Mouse (Mus musculus) forelimb bud, embryonic 11.5 days (tissue): ENCODE data around the gene Tenm4.

Experiments used
- DNase-seq: peaks from one replicate; pipeline ENCODE4 v3.0.0-alpha.2; 2012; ENCODE audit warnings: low read depth, low spot score

The Tenm4 gene

DNA sequence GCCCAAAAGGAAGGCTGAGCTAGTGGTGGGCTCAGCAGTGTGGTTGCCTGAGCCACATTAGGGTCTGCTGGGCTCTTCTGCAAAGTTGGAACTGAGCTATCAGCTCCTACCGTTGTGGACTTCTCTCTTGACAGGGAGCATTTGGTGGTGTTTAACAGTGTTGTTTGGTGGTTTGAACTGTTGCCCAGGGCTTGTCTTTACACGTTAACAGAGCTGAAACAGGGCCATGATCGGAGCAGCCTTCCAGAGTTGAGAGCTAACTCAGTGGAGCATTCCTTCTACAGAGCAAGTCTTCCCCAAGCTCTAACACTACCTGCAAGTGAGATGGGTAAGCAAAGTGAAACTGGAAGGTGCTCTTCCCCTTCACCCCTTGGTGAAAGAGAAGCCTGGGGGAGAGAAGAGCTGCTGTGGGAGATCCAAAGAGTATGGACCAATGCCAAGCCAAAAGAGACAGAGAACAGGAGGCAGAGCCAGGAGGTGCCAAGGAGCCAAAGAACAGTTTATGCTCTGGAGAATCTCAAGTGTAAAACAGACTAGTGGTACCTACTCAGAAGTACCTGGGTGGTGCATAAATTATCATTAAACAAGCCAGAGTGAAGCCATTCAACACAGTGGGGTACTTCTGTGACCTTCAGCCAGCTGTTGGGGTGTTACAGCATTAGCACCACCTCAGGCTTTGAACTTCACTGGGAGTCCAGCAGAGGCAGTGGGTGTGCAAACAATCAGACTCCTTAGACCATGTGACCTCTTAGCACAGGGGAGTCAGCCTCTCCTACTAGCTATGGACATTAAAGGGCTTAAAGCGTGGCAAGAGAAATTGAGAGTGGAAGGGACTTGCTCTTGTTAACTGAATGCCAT is 71.5 kb downstream of the Tenm4 start:
- DNase-seq, result no peak

DNA sequence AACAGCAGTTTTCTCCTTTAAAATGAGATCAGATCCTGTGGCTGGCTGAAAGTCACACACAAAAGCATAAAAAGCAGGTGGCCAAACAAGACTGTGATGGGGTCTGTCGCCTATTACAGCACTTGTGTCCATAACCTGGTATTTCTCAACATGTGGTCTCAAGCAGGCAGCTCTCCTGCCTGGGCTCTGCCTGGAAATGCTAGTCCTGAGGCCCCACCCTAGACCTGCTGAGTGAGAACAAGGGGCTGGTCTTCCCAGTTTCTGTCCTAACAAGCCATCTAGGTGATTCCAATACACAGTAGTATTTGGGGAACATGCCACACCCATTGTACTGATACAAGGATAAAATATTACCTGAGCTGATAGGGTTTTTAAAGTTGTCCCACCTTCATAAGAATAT is 73.8 kb downstream of the Tenm4 start:
- DNase-seq, result no peak

DNA sequence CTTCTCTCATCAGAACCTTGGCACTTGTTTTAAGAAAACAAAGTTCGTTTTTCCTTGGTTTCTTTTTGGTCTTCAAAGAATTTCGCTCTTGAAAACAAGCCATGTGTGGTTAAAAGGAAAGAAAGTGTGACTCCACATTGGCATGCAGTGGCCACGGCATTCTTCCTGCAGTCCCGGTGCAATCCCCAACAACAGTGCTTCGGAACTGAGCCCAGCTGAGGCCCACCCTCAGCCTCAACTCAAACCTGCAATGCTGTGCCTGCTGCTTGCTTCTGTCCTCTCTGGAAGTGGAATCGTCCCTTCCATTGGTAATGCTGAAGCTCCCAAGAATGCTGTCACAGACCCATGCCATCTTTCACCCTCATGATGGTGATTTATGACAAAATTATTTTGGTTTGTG is 88.6 kb downstream of the Tenm4 start:
- no peak for DNase-seq

GRCm38 (mm10) chr7:96262182-96262581 is 91.1 kb downstream of the Tenm4 start:
- no peak for DNase-seq

DNA sequence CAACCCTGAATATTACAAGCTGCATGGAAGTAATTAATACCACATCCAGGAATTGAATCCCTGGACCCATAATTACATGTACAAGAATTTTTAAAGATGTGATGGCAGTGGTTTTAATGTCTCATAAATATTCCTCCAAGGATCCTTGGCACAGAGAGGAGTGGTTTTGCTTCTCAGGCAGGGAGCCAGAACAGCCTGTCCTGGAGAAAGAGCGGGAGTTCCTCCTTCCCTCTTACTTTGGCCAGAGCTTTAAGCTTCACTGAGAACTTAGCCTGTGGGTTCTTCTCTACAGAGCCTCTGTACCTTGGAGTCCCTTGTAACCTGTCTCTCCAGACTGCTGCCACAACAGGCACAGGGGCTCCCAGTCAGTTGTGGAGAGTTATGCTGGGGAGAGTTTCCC is 94.9 kb downstream of the Tenm4 start:
- DNase-seq, result no peak

- DNase-seq, result no peak
These were observed 96.2 kb downstream of the Tenm4 start for GRCm38 (mm10) chr7:96267266-96267665.

DNA sequence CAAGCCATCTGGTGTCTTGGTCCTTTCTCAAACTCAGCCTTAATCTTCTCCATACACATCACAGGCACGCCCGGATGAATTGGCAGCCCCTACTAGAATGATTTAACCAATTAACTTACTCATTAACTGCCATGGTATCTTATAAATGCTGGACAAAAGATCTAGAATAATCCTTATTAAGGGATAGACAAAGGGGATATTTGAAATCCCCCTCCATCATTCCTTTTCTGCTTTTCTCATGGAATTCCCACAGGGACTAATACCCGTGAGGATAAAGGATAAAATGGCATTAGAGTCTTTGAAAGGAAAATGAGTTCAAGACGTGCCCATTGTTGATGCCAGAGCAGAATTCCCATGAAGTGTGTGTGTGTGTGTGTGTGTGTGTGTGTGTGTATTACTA is 99.6 kb downstream of the Tenm4 start:
- no peak for DNase-seq

DNA sequence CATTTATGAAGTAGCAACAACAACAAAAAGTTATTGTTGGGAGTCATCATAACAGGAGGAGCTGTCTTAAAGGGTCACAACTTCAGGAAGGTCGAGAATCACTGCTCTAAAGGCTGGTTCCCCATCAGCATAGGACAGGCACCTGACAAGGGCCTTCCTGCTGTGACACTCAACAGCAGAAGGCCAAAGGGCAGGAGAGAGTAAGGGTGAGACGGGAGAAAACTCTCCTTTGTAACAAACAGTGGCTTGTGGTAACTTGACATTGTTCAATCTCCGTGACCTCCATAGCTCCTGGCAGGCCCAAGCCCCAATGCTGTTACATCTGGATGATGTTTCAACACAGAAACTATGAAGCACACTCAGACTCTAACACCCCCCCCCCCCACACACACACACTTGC is 101.0 kb downstream of the Tenm4 start:
- no peak for DNase-seq

DNA sequence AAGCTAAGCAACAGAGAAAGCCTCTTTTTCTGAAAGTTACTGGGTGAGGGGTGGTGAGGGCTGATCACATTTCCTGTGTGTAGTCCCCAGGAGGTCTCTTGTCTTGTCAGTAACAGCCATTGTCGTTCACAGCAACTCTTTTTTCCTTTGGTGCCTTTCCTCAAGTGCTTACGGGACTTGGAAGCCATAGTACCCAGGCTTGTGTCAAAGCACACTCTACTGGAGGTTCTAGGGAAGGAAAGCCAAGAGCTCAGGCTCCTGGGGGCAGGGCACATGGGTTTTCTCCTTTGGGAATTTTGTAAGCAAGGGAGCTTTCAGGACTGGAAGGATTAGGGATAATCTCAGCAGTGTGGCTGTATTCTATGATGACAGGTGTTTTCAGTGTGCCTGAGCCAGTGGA is 103.4 kb downstream of the Tenm4 start:
- DNase-seq, result no peak

- DNase-seq, result no peak
These were observed 106.5 kb downstream of the Tenm4 start for GRCm38 (mm10) chr7:96277550-96277949.

DNA sequence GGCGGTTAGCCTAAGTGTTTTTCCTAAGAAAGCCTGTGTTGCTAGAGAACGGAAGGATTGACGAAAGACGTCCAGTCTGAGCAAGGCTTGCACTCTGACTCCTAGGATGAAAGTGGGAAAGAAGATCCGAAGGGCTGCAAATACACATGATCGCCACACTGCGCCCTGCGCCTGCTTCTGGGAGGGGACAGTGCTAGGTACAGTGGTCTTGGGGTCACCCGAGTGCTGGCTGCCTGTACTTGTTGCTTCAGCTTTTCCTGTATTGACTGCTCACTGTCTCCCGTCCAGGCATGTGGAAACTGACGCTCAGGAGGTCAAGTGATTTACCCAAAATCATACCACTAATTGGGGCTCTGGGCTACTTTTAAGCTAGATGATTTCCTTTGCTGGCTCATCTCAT is 107.3 kb downstream of the Tenm4 start:
- no peak for DNase-seq

DNA sequence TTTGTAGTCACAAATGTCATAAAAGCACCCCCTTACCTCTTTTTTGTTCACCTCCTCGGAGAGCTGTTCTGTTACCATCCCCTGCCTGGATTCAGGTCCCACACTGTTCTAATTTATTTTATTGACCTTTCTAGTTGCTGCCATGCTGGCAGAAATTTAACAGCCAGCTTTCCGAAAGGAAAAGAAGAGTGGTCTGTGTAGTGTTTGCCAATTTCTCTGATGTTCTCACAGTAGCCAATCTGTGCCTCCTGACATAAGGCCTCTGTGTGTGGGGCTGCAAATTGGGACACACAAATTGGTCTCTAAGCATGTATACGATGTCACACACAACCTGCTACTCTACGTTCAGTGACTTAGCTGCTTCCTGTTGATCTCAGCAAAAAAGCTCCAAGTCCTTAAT is 109.7 kb downstream of the Tenm4 start:
- peak; percentile 29 for DNase-seq

- DNase-seq, result no peak
These were observed 119.5 kb downstream of the Tenm4 start for GRCm38 (mm10) chr7:96290576-96290975.

DNA sequence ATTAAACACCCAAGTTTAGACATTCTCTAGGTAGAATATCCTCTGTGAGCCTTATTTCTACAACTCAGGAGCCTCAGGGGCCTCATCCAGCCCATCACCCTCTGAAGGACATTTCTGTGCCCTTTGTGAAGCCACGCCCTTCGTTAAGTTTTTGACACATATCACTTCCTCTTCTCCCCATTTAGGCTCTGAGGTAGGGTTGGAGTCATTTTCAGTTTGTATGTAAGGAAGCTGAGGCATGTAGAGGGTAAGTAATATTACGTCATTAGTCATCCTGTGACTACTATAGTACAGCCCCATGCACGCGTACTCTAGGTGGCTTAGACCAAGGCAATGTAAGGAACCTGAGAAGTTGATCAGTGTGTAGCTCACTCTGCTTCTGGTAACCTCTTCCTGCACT is 124.9 kb downstream of the Tenm4 start:
- no peak for DNase-seq

DNA sequence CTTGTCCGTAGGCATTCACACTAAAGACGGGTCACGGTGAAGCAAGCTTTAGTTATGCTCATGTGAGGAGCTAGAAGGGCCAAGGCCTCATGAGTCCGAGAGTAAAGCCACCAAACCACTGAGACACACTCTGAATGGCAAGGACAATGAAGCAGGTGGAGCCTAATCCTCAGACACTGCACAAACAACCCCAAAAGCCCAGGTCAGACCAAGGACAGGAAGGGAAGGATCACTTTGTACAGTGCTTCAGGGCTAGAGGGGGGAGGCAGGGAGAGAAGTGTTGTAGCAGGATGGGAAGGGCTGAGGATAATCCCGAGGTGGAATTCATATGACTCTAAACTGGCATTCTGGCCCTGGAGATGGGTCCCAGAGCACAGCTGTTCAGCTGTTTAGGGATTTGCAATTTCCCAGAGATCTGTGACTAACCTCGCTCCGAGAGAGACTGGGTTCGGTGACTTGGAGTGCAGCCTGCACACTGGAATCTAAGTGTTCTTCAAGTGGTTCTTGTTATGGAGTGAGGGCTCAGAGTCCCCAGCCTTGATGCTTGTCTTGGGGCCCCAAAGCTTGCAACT is 129.9 kb downstream of the Tenm4 start:
- DNase-seq, result no peak

- peak; percentile 27 for DNase-seq
These were observed 130.8 kb downstream of the Tenm4 start for GRCm38 (mm10) chr7:96301813-96302212.

GRCm38 (mm10) chr7:96303963-96304362 is 132.9 kb downstream of the Tenm4 start:
- DNase-seq, result no peak

DNA sequence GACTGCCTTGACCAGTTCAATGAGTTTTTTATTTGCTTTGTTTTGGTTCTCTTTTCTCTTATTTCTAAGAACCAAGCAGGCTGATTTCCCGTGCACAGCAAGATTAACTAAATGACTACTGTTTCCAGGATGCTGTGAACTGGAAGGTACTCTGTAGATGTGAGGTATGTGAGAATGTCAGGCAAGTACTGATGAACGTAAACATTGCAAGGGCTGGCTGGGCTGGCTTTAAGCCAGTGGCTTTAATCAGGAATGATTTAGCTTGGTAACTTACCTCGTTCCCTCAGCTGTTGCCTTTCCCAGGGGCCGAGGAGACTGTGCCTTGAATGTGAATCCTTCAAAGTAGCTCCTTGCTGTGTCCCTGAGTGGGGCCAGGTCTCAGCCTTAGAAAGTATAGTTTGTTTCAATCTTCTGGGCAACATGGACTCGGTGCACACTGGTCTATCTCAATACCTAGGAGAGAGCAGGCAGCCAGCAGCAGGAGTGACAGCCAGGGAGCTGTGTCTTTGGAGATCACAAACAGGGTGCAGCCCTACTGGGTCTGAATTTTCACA is 134.4 kb downstream of the Tenm4 start:
- DNase-seq, result no peak

DNA sequence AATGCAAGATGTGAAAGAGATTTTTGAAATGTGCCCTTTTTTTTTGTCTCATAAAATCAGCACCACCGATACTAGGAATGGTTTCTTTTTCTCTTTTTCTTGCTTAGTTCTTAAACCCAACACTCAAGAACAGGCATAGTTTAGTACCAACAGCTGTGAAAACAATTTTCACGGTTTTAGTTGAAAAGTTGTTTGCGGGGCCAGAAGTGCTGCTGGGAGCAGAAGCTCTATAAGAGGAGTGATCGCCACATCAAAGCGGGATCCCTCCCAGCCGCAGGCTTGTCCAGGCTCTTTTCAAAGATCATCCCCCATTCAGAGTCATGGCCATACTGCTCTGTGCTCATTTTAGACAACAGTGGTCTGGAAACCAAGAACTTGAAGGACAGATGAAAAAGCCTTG is 137.1 kb downstream of the Tenm4 start:
- DNase-seq, result no peak

GRCm38 (mm10) chr7:96329343-96329742 is 158.3 kb downstream of the Tenm4 start:
- DNase-seq, result no peak

- DNase-seq, result no peak
These were observed 160.1 kb downstream of the Tenm4 start for GRCm38 (mm10) chr7:96331186-96331585.

DNA sequence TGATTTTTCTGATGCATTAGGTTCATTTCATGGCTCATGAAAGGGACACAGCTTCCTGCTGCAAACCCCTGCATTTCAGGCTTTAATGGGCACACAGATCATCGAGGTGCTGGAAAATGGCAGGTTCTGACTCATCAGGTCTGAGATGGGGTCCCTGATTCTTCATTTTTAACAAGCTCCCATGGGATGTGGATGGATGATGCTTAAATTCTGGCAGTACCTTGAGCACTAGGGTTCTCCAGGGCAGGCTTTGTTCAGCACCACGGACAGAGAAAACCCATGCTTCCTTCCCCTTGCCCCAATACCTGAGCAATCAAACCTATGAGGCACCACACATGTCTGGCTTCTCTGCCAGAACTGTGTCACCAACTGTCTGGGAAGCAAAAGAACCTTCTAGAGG is 163.3 kb downstream of the Tenm4 start:
- peak; percentile 61 for DNase-seq

DNA sequence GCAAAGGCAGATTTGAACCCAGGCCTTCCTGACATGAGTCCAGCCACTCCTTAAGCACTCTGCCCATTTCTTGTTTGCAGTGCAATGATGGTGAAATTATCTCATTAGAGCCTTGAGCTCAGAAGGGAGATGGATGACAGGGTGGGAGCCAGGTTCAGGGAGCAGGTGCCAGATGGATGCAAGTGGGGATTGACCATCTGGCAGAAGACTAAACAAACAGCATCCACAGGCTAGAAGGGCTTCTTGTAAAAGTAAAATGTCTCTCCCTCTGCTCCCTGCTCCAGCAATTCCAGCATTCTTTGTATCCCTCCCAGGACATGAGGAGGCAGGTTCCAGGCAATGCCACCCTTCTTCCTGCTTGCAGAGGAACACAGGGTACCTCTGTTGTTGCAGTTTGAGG is 165.3 kb downstream of the Tenm4 start:
- DNase-seq, result no peak
